Mouse (Mus musculus) liver, postnatal 0 days (tissue): Measurements from ENCODE around the gene Cacna2d2. TPM values are rescaled to one million over a fixed set of nuclear protein-coding genes. Genes with fewer than 3 reads are reported as not detected.

Experiments used
- ATAC-seq: fragments of 200-750 bp; cut with Nextera tagmentation; 2 replicates; pipeline ENCODE4 v1.8.0; 2017; ENCODE audit warnings: mild to moderate bottlenecking, moderate library complexity
- DNase-seq: peaks from one replicate; pipeline ENCODE4 v3.0.0-alpha.2; 2016
- H3K27ac ChIP-seq: fragments of 300-500 bp; sonication (generic); 2 replicates; pipeline ENCODE4 v1.5.1; 2014; ENCODE audit warnings: antibody characterized with exemption, moderate library complexity, mild to moderate bottlenecking, low read depth
- H3K27me3 ChIP-seq: fragments of 300-500 bp; sonication (generic); 2 replicates; pipeline ENCODE4 v1.6.1; 2014; ENCODE audit warnings: low read length, control low read depth, mixed read lengths; ENCODE audit not compliant: insufficient read depth
- H3K36me3 ChIP-seq: fragments of 300-500 bp; sonication (generic); replicated peaks from 2 replicates; pipeline ENCODE4 v1.6.1; 2014; ENCODE audit warnings: mild to moderate bottlenecking, control low read depth, low read length, moderate library complexity, mixed read lengths; ENCODE audit not compliant: insufficient read depth
- H3K4me1 ChIP-seq: fragments of 300-500 bp; sonication (generic); 2 replicates; pipeline ENCODE4 v1.6.1; 2014; ENCODE audit warnings: antibody characterized with exemption, mild to moderate bottlenecking, control low read depth; ENCODE audit not compliant: insufficient read depth
- H3K4me2 ChIP-seq: fragments of 300-500 bp; sonication (generic); 2 replicates; pipeline ENCODE4 v1.6.1; 2014; ENCODE audit warnings: low read depth, mild to moderate bottlenecking, low read length, moderate library complexity, mixed read lengths
- H3K4me3 ChIP-seq: fragments of 300-500 bp; sonication (generic); 2 replicates; pipeline ENCODE4 v1.5.1; 2014; ENCODE audit warnings: low read depth, low read length
- H3K9ac ChIP-seq: fragments of 300-500 bp; sonication (generic); replicated peaks from 2 replicates; pipeline ENCODE4 v1.6.1; 2014; ENCODE audit warnings: mild to moderate bottlenecking, moderate library complexity
- H3K9me3 ChIP-seq: fragments of 300-500 bp; sonication (generic); 2 replicates; pipeline ENCODE4 v1.6.1; 2016; ENCODE audit warnings: mild to moderate bottlenecking, control low read depth, low read length, mixed read lengths
- CTCF ChIP-seq: sonication (generic); IDR thresholded peaks from 2 replicates; pipeline ENCODE4 v1.5.1; 2016; ENCODE audit warnings: antibody characterized with exemption, low read depth
- EP300 ChIP-seq: IDR thresholded peaks from 2 replicates; pipeline ENCODE4 v1.6.1; 2016; ENCODE audit warnings: antibody characterized with exemption, low read depth, mild to moderate bottlenecking
- WGBS: fragments of 180-500 bp; shearing (Covaris S2); extraction: QIAGEN DNeasy Blood & Tissue Kit; methylation state at CpG from one replicate; pipeline ENCODE4 v1.1.7; 2014; ENCODE audit not compliant: insufficient replicate concordance; 5-methylcytosine and 5-hydroxymethylcytosine counted together
- polyA plus RNA-seq: library from polyadenylated mRNA; unstranded; fragments of >200 nt; fragmentation: Nextera tagmentation; extraction: Ambion mirVana; gene quantifications from 2 replicates; pipeline ENCODE4 v1.2.1, GENCODE M21; 2015

Gene Cacna2d2
- polyA plus RNA-seq, 1 experiment from 2014 or later, result not detected

GRCm38 (mm10) chr9:107566041-107566709 lies 166.8 kb downstream of the Cacna2d2 start:
- H3K4me2 ChIP-seq, result peak overlapping the region; percentile 90
- no peaks in the 10 kb centered on the region for H3K9me3 ChIP-seq
- H3K27me3 ChIP-seq, result no peaks in the 10 kb centered on the region
- ATAC-seq (no peak), DNase-seq (peak; percentile 89)
- H3K4me1 ChIP-seq, result peaks cover 63% of the 10 kb centered on the region
- no peak overlapping the region for H3K4me3 ChIP-seq
- H3K9ac ChIP-seq, result peak overlapping the region; percentile 26; the same call in 1 of the 2 replicates
- H3K27ac ChIP-seq, result peak overlapping the region; percentile 87
- TF ChIP-seq EP300, result no peak
- TF ChIP-seq CTCF, result peak; percentile 95
- peaks cover 24% of the 10 kb centered on the region for H3K36me3 ChIP-seq
- 47% methylated on average over 15 of the region's 15 CpGs for WGBS

- 0 out of 2 replicates have a peak overlapping the region, but pooled peaks have one; percentile 94 for H3K4me3 ChIP-seq
- DNase-seq, result no peak
- peak overlapping the region; percentile 90 for H3K4me2 ChIP-seq
- no peaks in the 10 kb centered on the region for H3K9me3 ChIP-seq
- H3K9ac ChIP-seq, result peak overlapping the region; percentile 86; the same call in 1 of the 2 replicates
- ATAC-seq, result no peak
- no peaks in the 10 kb centered on the region for H3K27me3 ChIP-seq
- 39% methylated on average over 3 of the region's 3 CpGs for WGBS
- H3K36me3 ChIP-seq, result peaks cover 17% of the 10 kb centered on the region
- H3K4me1 ChIP-seq, result peaks cover 70% of the 10 kb centered on the region
- TF ChIP-seq EP300 (0 out of 2 replicates have a peak, but pooled peaks have one; percentile 16), CTCF (no peak)
- H3K27ac ChIP-seq, result peak overlapping the region; percentile 87
These were observed 167.4 kb downstream of the Cacna2d2 start for GRCm38 (mm10) chr9:107566855-107567254.

- Histone ChIP-seq H3K4me1 (peaks cover 74% of the 10 kb centered on the region), H3K27ac (peak within 1 kb of the TSS; percentile 87), H3K27me3 (no peaks in the 10 kb centered on the region), H3K9me3 (no peaks in the 10 kb centered on the region), H3K36me3 (peaks cover 18% of the 10 kb centered on the region), H3K9ac (peak within 1 kb of the TSS; percentile 86), H3K4me3 (peak within 1 kb of the TSS; percentile 94), H3K4me2 (peak within 1 kb of the TSS; percentile 90)
- WGBS, result 36% methylated on average over 18 of the region's 18 CpGs
- DNase-seq (peak; percentile 64), ATAC-seq (no peak)
- TF ChIP-seq EP300 (peak; percentile 42; the same call in 1 of the 2 replicates), CTCF (no peak)
These were observed 168.4 kb downstream of the Cacna2d2 start, which contains the start of gene Hyal2 for GRCm38 (mm10) chr9:107567702-107568319. Gene Hyal2, plus strand, starts transcription at chr9:107567945.

GRCm38 (mm10) chr9:107568331-107569261 lies 169.2 kb downstream of the Cacna2d2 start:
- H3K27ac ChIP-seq, result peak overlapping the region; percentile 87
- peak overlapping the region; percentile 90 for H3K4me2 ChIP-seq
- peaks cover 18% of the 10 kb centered on the region for H3K36me3 ChIP-seq
- H3K4me3 ChIP-seq, result peak overlapping the region; percentile 94
- H3K9me3 ChIP-seq, result no peaks in the 10 kb centered on the region
- peak; percentile 83 for ATAC-seq
- peak; percentile 78 for TF ChIP-seq EP300
- no peak for TF ChIP-seq CTCF
- 0% methylated on average over 40 of the region's 41 CpGs for WGBS
- H3K9ac ChIP-seq, result peak overlapping the region; percentile 86
- DNase-seq, result peak; percentile 89
- no peaks in the 10 kb centered on the region for H3K27me3 ChIP-seq
- H3K4me1 ChIP-seq, result peaks cover 71% of the 10 kb centered on the region

GRCm38 (mm10) chr9:107569270-107569669 lies 169.9 kb downstream of the Cacna2d2 start:
- TF ChIP-seq EP300, result peak; percentile 13; the same call in 1 of the 2 replicates
- TF ChIP-seq CTCF, result no peak
- peak overlapping the region; percentile 87 for H3K27ac ChIP-seq
- H3K36me3 ChIP-seq, result peaks cover 18% of the 10 kb centered on the region
- peaks cover 64% of the 10 kb centered on the region for H3K4me1 ChIP-seq
- peak overlapping the region; percentile 94 for H3K4me3 ChIP-seq
- H3K9ac ChIP-seq, result peak overlapping the region; percentile 86
- H3K4me2 ChIP-seq, result peak overlapping the region; percentile 90
- under 1% methylated on average over 22 of the region's 23 CpGs for WGBS
- DNase-seq, result no peak
- no peaks in the 10 kb centered on the region for H3K27me3 ChIP-seq
- ATAC-seq, result peak; percentile 18
- H3K9me3 ChIP-seq, result no peaks in the 10 kb centered on the region
